Mouse (Mus musculus) olfactory bulb, adult 2 months (tissue): ENCODE data around the gene Cnpy1.

Experiments
- CTCF ChIP-seq: fragments of 200-500 bp; IDR thresholded peaks from 2 replicates; pipeline ENCODE4 v1.5.1; 2012; ENCODE audit warnings: low read depth, mild to moderate bottlenecking, low read length, moderate library complexity; ENCODE audit not compliant: insufficient read depth
- POLR2A ChIP-seq: fragments of 200-500 bp; IDR thresholded peaks from 2 replicates; pipeline ENCODE4 v1.6.1; 2012; ENCODE audit warnings: mild to moderate bottlenecking, low read depth, low read length, moderate library complexity; ENCODE audit not compliant: insufficient read depth

- TF ChIP-seq POLR2A (no peak), CTCF (no peak)
These were observed 38.6 kb downstream of the Cnpy1 start for GRCm38 (mm10) chr5:28207043-28207442.
